Mouse (Mus musculus) spleen, adult 2 months (tissue): ENCODE measurements around the gene Ehbp1.

Experiments used
- CTCF ChIP-seq: fragments of 200-500 bp; IDR thresholded peaks from 2 replicates; pipeline ENCODE4 v1.5.1; 2011; ENCODE audit warnings: mild to moderate bottlenecking, inconsistent platforms; ENCODE audit not compliant: insufficient read depth, insufficient read length, insufficient replicate concordance; ENCODE audit errors: extremely low read depth
- POLR2A ChIP-seq: fragments of 200-500 bp; IDR thresholded peaks from 2 replicates; pipeline ENCODE4 v1.6.1; 2011; ENCODE audit warnings: low read depth, low read length, inconsistent platforms

- no peak for TF ChIP-seq CTCF
- TF ChIP-seq POLR2A = no peak
Measured at GRCm38 (mm10) chr11:22050864-22051263, 291.2 kb downstream of the Ehbp1 start.
